Mouse (Mus musculus) heart, embryonic 15.5 days (tissue): Measurements from ENCODE around the gene Fhad1. TPM values are rescaled to one million over a fixed set of nuclear protein-coding genes. Genes with fewer than 3 reads are reported as not detected.

Source experiments
- ATAC-seq: fragments of 200-750 bp; cut with Nextera tagmentation; replicated peaks from 2 replicates; pipeline ENCODE4 v1.8.0; 2017; ENCODE audit warnings: low read depth, moderate TSS enrichment; ENCODE audit not compliant: insufficient number of reproducible peaks, insufficient read depth, low FRiP score
- H3K27ac ChIP-seq: fragments of 300-500 bp; sonication (generic); 2 replicates; pipeline ENCODE4 v1.5.1; 2015; ENCODE audit warnings: mild to moderate bottlenecking, inconsistent platforms
- H3K27me3 ChIP-seq: fragments of 300-500 bp; sonication (generic); 2 replicates; pipeline ENCODE4 v1.6.1; 2015; ENCODE audit warnings: inconsistent platforms
- H3K36me3 ChIP-seq: fragments of 300-500 bp; sonication (generic); 2 replicates; pipeline ENCODE4 v1.6.1; 2015; ENCODE audit warnings: mild to moderate bottlenecking, inconsistent platforms
- H3K4me1 ChIP-seq: fragments of 300-500 bp; sonication (generic); replicated peaks from 2 replicates; pipeline ENCODE4 v1.6.1; 2015; ENCODE audit warnings: inconsistent platforms
- H3K4me2 ChIP-seq: fragments of 300-500 bp; sonication (generic); 2 replicates; pipeline ENCODE4 v1.6.1; 2015; ENCODE audit warnings: inconsistent platforms, mild to moderate bottlenecking, moderate library complexity
- H3K4me3 ChIP-seq: fragments of 300-500 bp; sonication (generic); 2 replicates; pipeline ENCODE4 v1.5.1; 2015; ENCODE audit warnings: mild to moderate bottlenecking, inconsistent platforms
- H3K9ac ChIP-seq: fragments of 300-500 bp; sonication (generic); 2 replicates; pipeline ENCODE4 v1.6.1; 2015; ENCODE audit warnings: mild to moderate bottlenecking, inconsistent platforms
- H3K9me3 ChIP-seq: fragments of 300-500 bp; sonication (generic); replicated peaks from 2 replicates; pipeline ENCODE4 v1.6.1; 2016; ENCODE audit warnings: inconsistent platforms
- WGBS: fragments of 180-500 bp; shearing (Covaris S2); methylation state at CpG from one replicate; pipeline ENCODE4 v1.1.7; 2015; ENCODE audit warnings: mixed read lengths; 5-methylcytosine and 5-hydroxymethylcytosine counted together
- polyA plus RNA-seq: library from polyadenylated mRNA; unstranded; fragments of >200 nt; fragmentation: Nextera tagmentation; extraction: Ambion mirVana; gene quantifications from 2 replicates; pipeline ENCODE4 v1.2.1, GENCODE M21; 2015

Gene Fhad1
- polyA plus RNA-seq, 1 experiment from 2014 or later = 2.7 TPM

DNA sequence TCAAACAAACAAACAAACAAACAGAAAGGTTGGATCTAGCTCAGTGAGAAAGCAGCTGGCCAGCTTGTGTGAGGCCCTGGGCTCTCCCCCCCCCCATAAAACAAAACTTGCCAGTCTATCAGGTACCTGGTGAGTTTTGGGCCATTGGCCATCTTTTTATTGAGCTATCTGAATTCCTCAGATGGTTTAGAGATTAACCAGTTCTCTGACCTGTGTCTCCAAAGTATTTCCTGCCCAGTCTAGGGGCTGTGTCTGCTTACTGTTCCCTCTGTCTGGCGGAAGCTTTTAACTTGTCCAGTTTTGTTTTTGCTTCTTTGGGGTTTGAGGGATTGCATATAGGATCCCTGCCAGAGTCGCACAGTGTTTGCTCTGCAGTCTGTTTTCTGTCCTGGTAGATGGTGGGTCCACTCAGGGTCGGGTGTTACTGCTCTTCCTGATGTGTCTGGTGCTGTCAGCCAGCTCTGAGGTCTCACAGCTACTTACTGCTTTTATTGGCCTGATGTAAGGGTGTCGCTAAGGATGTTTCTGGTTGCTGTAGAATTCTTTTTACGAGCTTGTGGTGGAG is 89.0 kb downstream of the Fhad1 start:
- Histone ChIP-seq H3K4me1 (peaks cover 16% of the 10 kb centered on the region; the same call in 1 of the 2 replicates), H3K36me3 (no peaks in the 10 kb centered on the region), H3K9me3 (no peaks in the 10 kb centered on the region), H3K27me3 (no peaks in the 10 kb centered on the region), H3K9ac (no peak overlapping the region), H3K4me2 (no peak overlapping the region), H3K4me3 (no peak overlapping the region), H3K27ac (peak overlapping the region; percentile 26; the same call in 1 of the 2 replicates)
- 43% methylated on average over 5 of the region's 5 CpGs for WGBS
- ATAC-seq = peak; percentile 56; the same call in 1 of the 2 replicates

DNA sequence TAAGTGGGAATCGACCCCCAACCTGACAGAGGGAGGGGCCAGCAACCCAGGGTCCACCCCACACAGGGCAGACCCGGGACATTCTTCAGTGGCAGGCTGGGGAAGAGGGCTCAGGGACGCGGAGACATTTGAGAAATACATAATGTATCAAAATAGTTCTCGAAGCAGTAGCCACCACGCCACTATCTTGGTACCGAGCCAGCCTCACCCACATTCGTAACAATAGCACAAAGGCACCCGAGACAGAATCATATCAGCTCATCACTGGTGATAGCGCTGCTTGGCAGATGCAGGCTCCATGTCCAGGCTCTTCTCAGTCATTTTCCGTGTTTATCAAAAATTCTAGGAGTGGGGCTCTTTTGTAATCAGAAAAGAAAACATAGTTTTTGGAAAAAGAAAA is 90.9 kb downstream of the Fhad1 start:
- no peak for ATAC-seq
- no peak overlapping the region for H3K4me2 ChIP-seq
- no peaks in the 10 kb centered on the region for H3K27me3 ChIP-seq
- H3K4me3 ChIP-seq = no peak overlapping the region
- H3K27ac ChIP-seq = no peak overlapping the region
- H3K9me3 ChIP-seq = no peaks in the 10 kb centered on the region
- peaks cover 13% of the 10 kb centered on the region; the same call in 1 of the 2 replicates for H3K4me1 ChIP-seq
- H3K9ac ChIP-seq = no peak overlapping the region
- H3K36me3 ChIP-seq = no peaks in the 10 kb centered on the region
- WGBS = 36% methylated on average over 11 of the region's 11 CpGs

DNA sequence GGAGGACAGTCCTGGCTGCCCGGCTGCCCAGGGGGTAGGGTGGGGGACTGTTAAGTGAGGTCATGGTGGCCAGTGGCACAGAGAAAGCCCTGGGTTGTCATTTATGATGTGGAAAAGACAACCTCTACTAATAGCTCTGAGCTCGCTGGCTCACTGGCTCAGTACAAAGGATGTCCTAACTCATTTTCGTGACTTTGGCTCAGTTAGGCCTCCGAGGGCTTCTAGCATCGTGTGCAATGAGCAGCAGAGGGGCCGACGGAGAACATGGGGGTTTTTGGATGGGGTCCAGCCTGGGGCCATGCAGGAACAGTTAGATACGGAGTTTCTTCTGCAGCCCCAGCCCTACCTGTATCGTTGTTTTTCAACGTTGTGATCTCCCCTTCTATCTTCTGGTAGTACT is 94.5 kb downstream of the Fhad1 start:
- no peak overlapping the region for H3K4me3 ChIP-seq
- H3K36me3 ChIP-seq = no peaks in the 10 kb centered on the region
- peaks cover 13% of the 10 kb centered on the region; the same call in 1 of the 2 replicates for H3K4me1 ChIP-seq
- no peak for ATAC-seq
- no peak overlapping the region for H3K27ac ChIP-seq
- H3K27me3 ChIP-seq = no peaks in the 10 kb centered on the region
- no peaks in the 10 kb centered on the region for H3K9me3 ChIP-seq
- no peak overlapping the region for H3K4me2 ChIP-seq
- no peak overlapping the region for H3K9ac ChIP-seq
- WGBS = 86% methylated on average over 10 of the region's 10 CpGs

DNA sequence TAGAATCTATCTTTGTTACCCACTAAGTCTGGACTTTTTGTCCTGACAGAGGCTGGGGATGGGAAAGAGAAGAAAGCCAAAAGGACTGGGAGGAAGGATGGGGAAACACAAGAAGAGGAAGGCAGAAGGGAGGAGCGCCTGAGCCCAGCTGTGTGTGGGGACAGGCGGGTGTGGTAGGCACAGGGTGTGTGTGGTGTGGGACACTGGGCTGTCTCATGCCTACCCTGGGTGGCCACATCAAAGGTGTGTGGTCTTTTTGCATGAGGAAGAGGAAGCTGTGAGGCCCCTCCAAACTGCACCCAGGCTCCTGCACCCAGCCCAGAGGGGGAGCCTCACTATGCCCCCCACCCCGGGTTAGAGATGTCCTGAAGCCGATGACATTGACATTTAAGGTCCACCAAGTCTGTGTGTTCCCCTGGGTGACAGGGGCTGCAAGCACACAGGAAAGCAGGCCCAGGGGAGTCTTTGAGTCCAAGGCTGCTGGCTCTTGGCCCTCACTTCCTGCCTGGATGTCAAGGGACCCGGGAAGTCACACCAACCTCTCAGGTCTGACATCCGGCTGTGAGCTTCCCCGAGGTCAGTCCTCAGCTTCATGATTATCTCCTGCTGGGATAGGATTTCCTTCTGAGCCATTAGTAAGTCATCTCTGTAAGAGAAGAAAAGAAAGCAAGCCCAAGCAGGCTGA is 97.0 kb downstream of the Fhad1 start:
- H3K9ac ChIP-seq = no peak overlapping the region
- 55% methylated on average over 7 of the region's 7 CpGs for WGBS
- H3K27me3 ChIP-seq = no peaks in the 10 kb centered on the region
- H3K4me1 ChIP-seq = peaks cover 21% of the 10 kb centered on the region
- H3K4me2 ChIP-seq = no peak overlapping the region
- H3K27ac ChIP-seq = 0 out of 2 replicates have a peak overlapping the region, but pooled peaks have one; percentile 21
- H3K36me3 ChIP-seq = no peaks in the 10 kb centered on the region
- H3K4me3 ChIP-seq = no peak overlapping the region
- no peaks in the 10 kb centered on the region for H3K9me3 ChIP-seq
- ATAC-seq = no peak

DNA sequence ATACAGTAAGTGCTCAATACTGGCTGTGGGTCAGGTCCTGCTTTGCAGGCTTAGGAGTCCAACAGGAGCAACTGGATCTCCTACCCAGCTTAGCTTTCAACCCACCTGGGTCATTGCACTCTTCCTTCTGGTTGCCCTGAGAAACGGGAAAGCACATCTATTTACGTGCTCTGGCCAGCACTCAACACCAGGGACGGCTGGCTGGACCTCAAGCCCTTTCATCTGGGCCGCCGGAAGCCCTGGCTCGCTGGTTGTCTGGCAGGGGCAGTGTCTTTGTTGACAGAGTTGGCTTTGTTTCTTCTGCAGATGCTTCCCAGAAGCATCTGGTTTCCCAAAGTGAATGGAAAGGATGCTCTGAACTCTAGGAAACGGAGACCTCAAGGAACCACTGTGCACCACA is 100.8 kb downstream of the Fhad1 start:
- no peaks in the 10 kb centered on the region for H3K36me3 ChIP-seq
- H3K4me1 ChIP-seq = peaks cover 14% of the 10 kb centered on the region
- no peaks in the 10 kb centered on the region for H3K9me3 ChIP-seq
- no peak for ATAC-seq
- H3K4me3 ChIP-seq = no peak overlapping the region
- no peaks in the 10 kb centered on the region for H3K27me3 ChIP-seq
- H3K9ac ChIP-seq = no peak overlapping the region
- peak overlapping the region; percentile 54; the same call in 1 of the 2 replicates for H3K27ac ChIP-seq
- WGBS = 30% methylated on average over 7 of the region's 7 CpGs
- no peak overlapping the region for H3K4me2 ChIP-seq

DNA sequence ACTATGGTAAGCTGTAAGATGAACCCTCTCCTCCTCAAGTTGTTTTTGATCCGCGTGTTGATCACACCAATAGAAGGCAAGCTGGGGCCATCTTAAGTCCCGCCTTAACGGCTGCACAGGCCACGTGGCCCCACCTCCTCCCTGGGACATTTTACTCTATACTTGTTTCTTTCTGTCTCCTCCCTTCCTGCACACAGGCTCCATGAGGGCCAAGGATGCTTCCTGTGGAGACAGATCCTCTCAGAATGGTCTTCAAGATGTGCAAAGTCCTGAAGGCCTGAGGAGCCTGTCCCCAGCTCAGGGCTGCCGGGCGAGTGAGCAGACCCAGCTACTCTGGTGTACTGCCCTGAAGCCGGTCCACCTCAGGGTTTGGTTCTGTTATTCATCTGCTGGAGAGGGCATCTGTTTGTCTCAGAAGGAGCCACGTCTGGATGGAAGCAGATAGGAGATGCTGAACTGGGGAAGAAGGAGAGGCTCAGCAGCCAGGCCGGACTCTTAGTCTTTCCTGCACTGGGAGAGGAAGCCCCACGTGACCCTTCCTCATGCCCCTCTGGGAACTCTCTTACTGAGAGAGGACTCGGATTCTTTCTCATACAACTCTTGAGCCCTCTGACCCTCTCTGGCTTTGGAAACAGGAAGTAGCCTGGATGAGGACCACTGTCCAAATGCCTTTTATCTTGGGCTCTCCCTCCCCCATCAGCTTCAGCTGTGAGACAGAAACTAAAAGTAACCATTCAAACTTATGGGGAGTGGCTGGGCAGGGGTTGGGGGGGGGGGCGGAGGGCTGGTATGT is 101.5 kb downstream of the Fhad1 start:
- no peak overlapping the region for H3K9ac ChIP-seq
- H3K27me3 ChIP-seq = no peaks in the 10 kb centered on the region
- ATAC-seq = peak; percentile 56
- no peak overlapping the region for H3K4me2 ChIP-seq
- no peak overlapping the region for H3K4me3 ChIP-seq
- WGBS = 56% methylated on average over 13 of the region's 13 CpGs
- peaks cover 14% of the 10 kb centered on the region for H3K4me1 ChIP-seq
- no peaks in the 10 kb centered on the region for H3K9me3 ChIP-seq
- peak overlapping the region; percentile 54 for H3K27ac ChIP-seq
- no peaks in the 10 kb centered on the region for H3K36me3 ChIP-seq

DNA sequence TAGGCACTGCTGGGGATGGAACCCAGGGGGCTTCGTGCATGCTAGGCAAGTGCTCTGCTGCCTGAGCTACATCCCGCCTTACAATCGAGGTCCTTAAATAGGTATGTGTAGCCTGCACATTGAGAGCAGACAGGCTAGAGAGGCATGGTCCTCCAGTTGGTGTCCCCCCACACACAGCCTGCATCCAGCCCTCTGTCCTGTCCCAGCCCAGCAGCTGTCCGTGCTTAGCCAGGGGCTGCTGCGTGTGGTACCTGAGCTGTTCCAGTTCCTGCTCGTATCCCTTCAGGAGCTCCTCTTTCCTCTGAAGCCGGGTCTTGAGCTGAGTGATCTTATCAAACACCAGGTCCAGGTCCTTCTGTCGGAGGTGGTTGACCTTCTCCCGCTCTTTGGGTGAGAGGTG is 110.2 kb downstream of the Fhad1 start:
- no peak overlapping the region for H3K9ac ChIP-seq
- H3K9me3 ChIP-seq = no peaks in the 10 kb centered on the region
- H3K4me2 ChIP-seq = no peak overlapping the region
- no peak overlapping the region for H3K27ac ChIP-seq
- H3K36me3 ChIP-seq = no peaks in the 10 kb centered on the region
- 47% methylated on average over 9 of the region's 9 CpGs for WGBS
- H3K27me3 ChIP-seq = no peaks in the 10 kb centered on the region
- H3K4me1 ChIP-seq = peaks cover 19% of the 10 kb centered on the region
- H3K4me3 ChIP-seq = no peak overlapping the region
- no peak for ATAC-seq

DNA sequence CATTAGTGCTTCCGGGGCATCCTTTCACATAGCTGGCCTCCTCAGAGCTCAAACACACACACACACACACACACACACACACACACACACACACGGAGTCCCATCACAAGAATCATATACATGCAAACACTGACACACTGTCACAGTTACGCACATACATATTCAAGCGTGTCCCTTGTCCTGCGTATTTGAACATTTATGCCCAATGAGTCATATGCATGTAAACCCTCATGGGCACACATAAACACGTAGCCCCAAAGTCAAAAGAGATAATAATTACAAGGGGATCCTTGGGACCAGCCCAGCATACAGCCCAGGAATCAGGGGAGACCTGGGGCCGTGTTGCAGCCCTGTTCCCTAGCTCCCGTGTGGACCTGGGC is 112.4 kb downstream of the Fhad1 start:
- no peak overlapping the region for H3K27ac ChIP-seq
- no peaks in the 10 kb centered on the region for H3K36me3 ChIP-seq
- no peak overlapping the region for H3K4me3 ChIP-seq
- WGBS = 81% methylated on average over 8 of the region's 8 CpGs
- no peaks in the 10 kb centered on the region for H3K9me3 ChIP-seq
- no peak for ATAC-seq
- no peak overlapping the region for H3K9ac ChIP-seq
- H3K4me1 ChIP-seq = peaks cover 39% of the 10 kb centered on the region
- H3K4me2 ChIP-seq = no peak overlapping the region
- H3K27me3 ChIP-seq = no peaks in the 10 kb centered on the region

DNA sequence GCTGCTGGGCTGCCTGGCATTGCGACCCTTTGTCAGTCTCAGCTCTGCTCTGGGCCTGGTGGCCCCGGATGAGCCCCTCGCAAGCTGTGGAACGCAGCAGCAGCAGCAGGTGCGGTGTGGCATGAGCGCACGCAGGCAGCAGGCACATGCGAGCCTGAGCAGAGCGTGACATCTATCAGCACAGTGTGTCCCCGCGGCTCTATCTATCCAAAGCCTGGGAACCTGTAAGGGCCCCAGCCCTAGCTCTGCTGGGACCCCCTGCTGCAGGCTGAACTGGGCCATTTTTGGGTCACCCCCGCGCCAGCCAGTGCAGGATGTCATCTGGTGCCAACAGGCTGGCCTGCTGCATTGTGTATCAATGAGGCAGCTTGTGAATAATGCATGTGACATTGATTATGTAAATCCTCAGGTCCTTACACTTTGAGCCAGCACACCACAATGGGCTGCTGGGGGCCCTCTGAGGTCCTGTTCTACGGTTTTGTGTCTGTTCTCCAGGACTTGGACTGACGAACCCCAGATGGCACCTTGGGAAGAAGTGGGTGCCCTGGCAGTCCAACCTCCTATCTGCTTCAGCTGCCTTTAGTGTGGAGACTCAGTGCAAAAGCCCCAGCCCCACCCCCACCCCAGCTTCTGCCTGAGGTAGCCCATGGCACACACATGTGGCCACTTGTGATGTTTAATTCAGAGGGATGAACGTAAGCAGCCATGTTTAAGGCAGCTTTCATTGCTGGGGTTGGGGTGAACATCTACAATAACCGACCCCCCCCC is 113.0 kb downstream of the Fhad1 start:
- no peak overlapping the region for H3K27ac ChIP-seq
- no peaks in the 10 kb centered on the region for H3K27me3 ChIP-seq
- H3K4me3 ChIP-seq = no peak overlapping the region
- no peaks in the 10 kb centered on the region for H3K9me3 ChIP-seq
- ATAC-seq = no peak
- no peaks in the 10 kb centered on the region for H3K36me3 ChIP-seq
- no peak overlapping the region for H3K9ac ChIP-seq
- H3K4me1 ChIP-seq = peaks cover 39% of the 10 kb centered on the region
- H3K4me2 ChIP-seq = no peak overlapping the region
- 74% methylated on average over 17 of the region's 17 CpGs for WGBS

DNA sequence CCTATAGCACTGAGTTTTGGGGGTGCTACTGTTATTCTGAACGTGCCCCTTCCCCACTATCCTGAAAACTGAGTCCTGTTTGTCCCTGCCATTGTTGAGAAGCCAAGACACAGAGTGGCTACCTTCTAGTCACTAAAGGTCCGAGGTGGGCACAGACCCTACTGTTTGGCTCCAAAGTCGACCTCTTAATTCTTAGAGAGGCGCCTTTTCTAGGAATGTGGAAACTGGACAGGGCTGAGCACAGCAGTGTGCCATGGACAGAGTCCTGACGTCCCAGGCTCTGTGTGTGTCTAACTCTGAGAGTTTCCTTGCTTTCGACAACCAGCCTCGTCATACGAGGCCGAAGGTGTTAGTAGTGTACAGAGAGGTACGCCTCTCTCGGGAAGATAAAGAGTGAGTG is 114.5 kb downstream of the Fhad1 start:
- no peak overlapping the region for H3K4me3 ChIP-seq
- H3K36me3 ChIP-seq = no peaks in the 10 kb centered on the region
- no peak overlapping the region for H3K9ac ChIP-seq
- WGBS = 44% methylated on average over 11 of the region's 11 CpGs
- no peak overlapping the region for H3K4me2 ChIP-seq
- H3K27ac ChIP-seq = peak overlapping the region; percentile 83
- H3K4me1 ChIP-seq = peaks cover 46% of the 10 kb centered on the region
- no peaks in the 10 kb centered on the region for H3K9me3 ChIP-seq
- H3K27me3 ChIP-seq = no peaks in the 10 kb centered on the region
- no peak for ATAC-seq

DNA sequence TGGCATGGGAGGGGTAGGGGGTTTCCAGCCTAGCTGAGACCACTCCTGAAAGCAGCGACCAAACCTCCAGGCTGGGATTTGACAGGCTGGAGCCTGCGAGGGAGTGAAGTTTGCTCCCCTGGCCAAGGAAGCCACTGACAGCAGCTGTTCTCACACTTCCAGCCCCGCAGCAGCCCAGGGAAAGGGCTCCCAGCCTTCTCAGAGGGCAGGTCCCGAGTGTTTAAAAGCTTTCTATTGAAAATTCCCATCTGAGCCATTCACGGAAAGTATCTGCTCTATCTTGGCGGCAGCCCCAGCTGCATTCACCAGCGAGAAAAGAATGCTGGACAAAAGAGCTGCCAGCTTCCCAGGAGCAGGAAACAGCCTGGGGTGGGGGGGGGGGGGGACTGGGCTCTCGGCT is 114.9 kb downstream of the Fhad1 start:
- Histone ChIP-seq H3K4me1 (peaks cover 48% of the 10 kb centered on the region), H3K4me3 (no peak overlapping the region), H3K27me3 (no peaks in the 10 kb centered on the region), H3K4me2 (peak overlapping the region; percentile 38), H3K9ac (peak overlapping the region; percentile 19; the same call in 1 of the 2 replicates), H3K36me3 (no peaks in the 10 kb centered on the region), H3K27ac (peak overlapping the region; percentile 83), H3K9me3 (no peaks in the 10 kb centered on the region)
- 8% methylated on average over 8 of the region's 8 CpGs for WGBS
- no peak; the same call in 1 of the 2 replicates for ATAC-seq
